Mouse (Mus musculus) hindbrain, embryonic 10.5 days (tissue): ENCODE measurements around the gene Wnt9b. TPM values are rescaled to one million over a fixed set of nuclear protein-coding genes. Genes with fewer than 3 reads are reported as not detected.
A peak's percentile ranks its signal among the peaks of the same experiment; 100 is the strongest.

Experiments
- DNase-seq: peaks from one replicate; pipeline ENCODE4 v3.0.0-alpha.2; 2017; ENCODE audit warnings: low spot score
- H3K27ac ChIP-seq: fragments of 300-500 bp; sonication (generic); 2 replicates; pipeline ENCODE4 v1.5.1; 2016; ENCODE audit warnings: mild to moderate bottlenecking, moderate library complexity
- H3K27me3 ChIP-seq: fragments of 300-500 bp; sonication (generic); 2 replicates; pipeline ENCODE4 v1.6.1; 2016; ENCODE audit warnings: mild to moderate bottlenecking; ENCODE audit not compliant: poor library complexity, insufficient read depth, severe bottlenecking
- H3K36me3 ChIP-seq: fragments of 300-500 bp; sonication (generic); 2 replicates; pipeline ENCODE4 v1.6.1; 2016; ENCODE audit warnings: mild to moderate bottlenecking, moderate library complexity
- H3K4me1 ChIP-seq: fragments of 300-500 bp; sonication (generic); replicated peaks from 2 replicates; pipeline ENCODE4 v1.6.1; 2016; ENCODE audit warnings: mild to moderate bottlenecking
- H3K4me3 ChIP-seq: fragments of 300-500 bp; sonication (generic); 2 replicates; pipeline ENCODE4 v1.5.1; 2016; ENCODE audit warnings: mild to moderate bottlenecking, moderate library complexity
- H3K9me3 ChIP-seq: fragments of 300-500 bp; sonication (generic); 2 replicates; pipeline ENCODE4 v1.6.1; 2016; ENCODE audit warnings: mild to moderate bottlenecking, moderate library complexity
- WGBS: fragments of 180-500 bp; shearing (Covaris S2); methylation state at CpG from one replicate; pipeline ENCODE4 v1.1.7; 2016; 5-methylcytosine and 5-hydroxymethylcytosine counted together
- polyA plus RNA-seq: library from polyadenylated mRNA; unstranded; fragments of >200 nt; fragmentation: Nextera tagmentation; extraction: Ambion mirVana; gene quantifications from 2 replicates; pipeline ENCODE4 v1.2.1, GENCODE M21; 2016

Gene Wnt9b
- polyA plus RNA-seq, 1 experiment from 2014 or later, result 1.0 TPM

DNA sequence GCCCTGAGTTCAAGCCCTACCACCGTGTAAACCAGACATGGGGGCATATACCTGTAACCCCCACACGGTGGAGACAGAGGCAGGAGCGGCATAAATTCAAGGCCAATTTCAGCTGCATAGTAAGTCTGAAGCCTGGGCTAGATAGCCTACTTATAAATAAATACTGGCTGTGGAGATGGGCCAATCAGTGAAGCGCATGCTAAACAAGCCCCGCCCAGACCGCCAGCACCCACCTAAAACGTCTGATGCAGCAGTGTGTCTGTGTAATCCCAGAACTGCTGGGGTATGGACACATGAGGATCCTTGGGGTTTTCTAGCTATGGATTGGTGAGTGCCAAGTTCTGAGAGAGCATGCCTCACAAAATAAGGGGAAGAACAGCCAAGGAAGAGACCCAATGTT is 10.5 kb upstream of the Wnt9b start:
- WGBS, result 60% methylated on average over 7 of the region's 7 CpGs
- H3K9me3 ChIP-seq, result no peaks in the 10 kb centered on the region
- peaks cover 36% of the 10 kb centered on the region for H3K27me3 ChIP-seq
- no peak overlapping the region for H3K27ac ChIP-seq
- no peak for DNase-seq
- no peak overlapping the region for H3K4me3 ChIP-seq
- peaks cover 16% of the 10 kb centered on the region for H3K4me1 ChIP-seq
- H3K36me3 ChIP-seq, result no peaks in the 10 kb centered on the region

DNA sequence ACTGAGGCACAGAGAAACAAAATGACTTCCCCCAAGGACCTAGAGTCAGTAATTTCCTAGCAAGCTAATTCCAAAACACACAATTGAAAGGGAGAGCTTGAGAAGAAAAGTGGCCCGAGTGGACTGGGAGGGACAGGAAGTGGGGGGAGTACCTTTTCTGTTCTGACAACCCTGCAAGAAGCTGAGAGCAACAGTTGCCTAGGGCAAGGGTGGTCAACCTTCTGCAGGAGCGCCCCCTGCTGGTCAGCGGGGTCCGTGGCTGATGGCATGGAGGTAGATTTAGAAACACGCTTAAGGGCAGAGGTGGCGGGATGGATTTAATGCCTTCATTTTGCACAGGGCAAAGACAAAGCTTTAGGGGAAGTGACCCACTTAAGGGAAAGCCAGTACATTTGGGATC is 9.1 kb upstream of the Wnt9b start:
- WGBS, result 11% methylated on average over 6 of the region's 6 CpGs
- no peaks in the 10 kb centered on the region for H3K9me3 ChIP-seq
- H3K27me3 ChIP-seq, result peaks cover 30% of the 10 kb centered on the region

GRCm38 (mm10) chr11:103758054-103758453 is 8.4 kb upstream of the Wnt9b start:
- H3K4me3 ChIP-seq, result no peak overlapping the region
- no peak for DNase-seq
- 0 out of 2 replicates have a peak, but pooled peaks cover 3% of the 10 kb centered on the region for H3K4me1 ChIP-seq
- 48% methylated on average over 11 of the region's 11 CpGs for WGBS
- no peaks in the 10 kb centered on the region for H3K9me3 ChIP-seq
- peaks cover 36% of the 10 kb centered on the region for H3K27me3 ChIP-seq
- no peaks in the 10 kb centered on the region for H3K36me3 ChIP-seq
- no peak overlapping the region for H3K27ac ChIP-seq

More for the DNA sequence above, 9.1 kb upstream of the Wnt9b start:
- H3K4me3 ChIP-seq, result no peak overlapping the region
- peak; percentile 75 for DNase-seq
- H3K27ac ChIP-seq, result no peak overlapping the region
- H3K36me3 ChIP-seq, result no peaks in the 10 kb centered on the region
- H3K4me1 ChIP-seq, result 0 out of 2 replicates have a peak, but pooled peaks cover 3% of the 10 kb centered on the region

GRCm38 (mm10) chr11:103750612-103751011 is 991 bp upstream of the Wnt9b start:
- no peak for DNase-seq
- H3K4me1 ChIP-seq, result peaks cover 15% of the 10 kb centered on the region
- no peak overlapping the region for H3K27ac ChIP-seq
- H3K27me3 ChIP-seq, result peaks cover 87% of the 10 kb centered on the region
- WGBS, result 65% methylated on average over 3 of the region's 3 CpGs
- no peaks in the 10 kb centered on the region for H3K9me3 ChIP-seq
- H3K4me3 ChIP-seq, result no peak overlapping the region
- H3K36me3 ChIP-seq, result no peaks in the 10 kb centered on the region

- no peaks in the 10 kb centered on the region for H3K36me3 ChIP-seq
- 76% methylated on average over 19 of the region's 19 CpGs for WGBS
- H3K4me1 ChIP-seq, result peaks cover 23% of the 10 kb centered on the region; the same call in 1 of the 2 replicates
- no peak for DNase-seq
- peaks cover 26% of the 10 kb centered on the region for H3K27me3 ChIP-seq
- no peaks in the 10 kb centered on the region for H3K9me3 ChIP-seq
- no peak overlapping the region for H3K27ac ChIP-seq
- no peak overlapping the region for H3K4me3 ChIP-seq
These were observed 14.4 kb downstream of the Wnt9b start for GRCm38 (mm10) chr11:103735046-103735781.

GRCm38 (mm10) chr11:103734411-103735045 is 15.1 kb downstream of the Wnt9b start:
- H3K27me3 ChIP-seq, result peaks cover 30% of the 10 kb centered on the region
- H3K9me3 ChIP-seq, result no peaks in the 10 kb centered on the region
- H3K27ac ChIP-seq, result no peak overlapping the region
- 75% methylated on average over 5 of the region's 5 CpGs for whole genome bisulfite sequencing
- peaks cover 23% of the 10 kb centered on the region; the same call in 1 of the 2 replicates for H3K4me1 ChIP-seq
- no peak for DNase-seq
- H3K36me3 ChIP-seq, result no peaks in the 10 kb centered on the region
- no peak overlapping the region for H3K4me3 ChIP-seq

GRCm38 (mm10) chr11:103733961-103734360 is 15.7 kb downstream of the Wnt9b start:
- no peaks in the 10 kb centered on the region for H3K9me3 ChIP-seq
- peaks cover 27% of the 10 kb centered on the region for H3K4me1 ChIP-seq
- 82% methylated on average over 2 of the region's 2 CpGs for WGBS
- no peaks in the 10 kb centered on the region for H3K36me3 ChIP-seq
- no peak overlapping the region for H3K4me3 ChIP-seq
- no peak for DNase-seq
- peaks cover 30% of the 10 kb centered on the region for H3K27me3 ChIP-seq
- H3K27ac ChIP-seq, result no peak overlapping the region

GRCm38 (mm10) chr11:103733069-103733468 is 16.6 kb downstream of the Wnt9b start:
- H3K9me3 ChIP-seq, result no peaks in the 10 kb centered on the region
- peaks cover 30% of the 10 kb centered on the region for H3K27me3 ChIP-seq
- H3K4me1 ChIP-seq, result peaks cover 30% of the 10 kb centered on the region
- H3K27ac ChIP-seq, result no peak overlapping the region
- no peak overlapping the region for H3K4me3 ChIP-seq
- no peaks in the 10 kb centered on the region for H3K36me3 ChIP-seq
- no peak for DNase-seq
- WGBS, result 61% methylated on average over 4 of the region's 4 CpGs

DNA sequence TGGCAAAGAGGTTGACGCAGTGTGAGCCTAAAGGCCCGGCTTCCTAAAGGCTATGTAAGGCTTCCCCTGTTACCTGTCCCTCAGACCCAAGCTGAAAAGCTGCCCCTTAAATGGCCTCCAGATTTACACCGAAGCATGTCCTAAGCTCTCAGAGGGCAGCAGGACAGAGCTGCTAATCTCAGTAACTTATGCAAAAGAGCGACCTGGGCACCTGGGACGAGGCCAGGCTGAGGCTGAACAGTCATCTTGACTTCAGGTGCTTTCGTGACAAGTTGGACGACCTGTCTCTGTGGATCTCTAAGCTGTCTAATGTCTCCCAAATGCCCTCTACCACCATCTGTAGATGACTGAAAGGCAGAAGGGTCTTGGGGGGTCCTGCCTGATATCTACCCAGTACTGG is 17.3 kb downstream of the Wnt9b start:
- H3K4me3 ChIP-seq, result no peak overlapping the region
- no peaks in the 10 kb centered on the region for H3K36me3 ChIP-seq
- H3K27ac ChIP-seq, result no peak overlapping the region
- 84% methylated on average over 7 of the region's 7 CpGs for WGBS
- peaks cover 30% of the 10 kb centered on the region for H3K27me3 ChIP-seq
- H3K4me1 ChIP-seq, result peaks cover 30% of the 10 kb centered on the region
- DNase-seq, result no peak
- H3K9me3 ChIP-seq, result no peaks in the 10 kb centered on the region

DNA sequence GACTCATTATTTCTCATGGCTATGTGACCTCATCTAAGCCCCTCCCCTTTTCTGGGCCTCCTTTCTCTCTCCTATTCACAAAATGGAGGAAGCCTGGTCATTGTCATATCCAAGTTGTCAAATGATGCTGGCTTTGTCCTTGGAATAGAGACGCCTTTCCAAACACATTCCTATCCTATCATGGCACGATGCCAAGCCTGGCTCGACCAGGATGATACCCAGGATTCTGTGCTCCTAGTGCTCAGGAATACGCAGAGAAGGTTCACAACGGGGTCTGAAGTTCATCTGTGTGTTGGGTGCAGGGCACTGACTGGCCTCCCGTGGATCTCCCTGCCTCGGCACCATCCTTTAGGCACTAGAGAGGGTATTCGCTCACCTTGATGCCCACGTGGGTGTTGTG is 18.0 kb downstream of the Wnt9b start:
- Histone ChIP-seq H3K9me3 (no peaks in the 10 kb centered on the region), H3K27me3 (peaks cover 30% of the 10 kb centered on the region), H3K4me3 (no peak overlapping the region), H3K36me3 (no peaks in the 10 kb centered on the region), H3K4me1 (peaks cover 30% of the 10 kb centered on the region), H3K27ac (no peak overlapping the region)
- WGBS, result 91% methylated on average over 9 of the region's 9 CpGs
- no peak for DNase-seq

DNA sequence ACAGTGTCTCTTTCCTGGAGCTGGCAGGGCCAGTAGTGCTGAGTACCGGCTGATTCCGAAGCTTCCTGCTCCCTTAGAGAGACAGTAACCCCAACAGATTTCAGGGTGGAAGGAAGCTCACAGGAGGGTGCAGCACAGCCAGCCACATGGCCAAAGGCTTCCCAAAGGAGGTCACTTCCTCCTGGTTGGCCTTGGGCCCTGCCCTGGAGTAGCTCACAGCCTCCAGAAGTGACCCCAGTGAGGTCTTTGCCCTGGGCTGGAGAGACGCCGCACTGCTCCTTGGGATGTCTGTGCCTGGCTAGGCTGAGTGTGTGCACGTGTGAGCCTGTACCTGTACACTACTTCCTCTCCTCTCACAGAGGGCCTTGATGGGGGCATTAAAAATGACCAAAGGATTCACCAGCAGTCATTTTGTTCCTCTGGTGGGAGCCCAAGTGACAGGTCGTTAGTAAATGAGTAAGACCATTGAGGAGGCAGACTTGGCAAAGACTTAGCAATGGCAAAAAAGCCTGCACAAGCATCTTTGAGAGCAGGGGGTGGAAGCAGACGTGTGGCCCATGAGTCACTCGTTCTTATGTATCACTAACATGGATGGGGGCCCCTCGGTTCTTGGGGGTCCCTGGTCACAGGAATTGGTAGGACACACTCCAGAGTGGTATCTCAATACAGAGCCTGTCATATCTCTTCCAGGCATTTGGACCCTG is 20.2 kb downstream of the Wnt9b start:
- peaks cover 30% of the 10 kb centered on the region for H3K27me3 ChIP-seq
- 68% methylated on average over 9 of the region's 9 CpGs for WGBS
- peaks cover 20% of the 10 kb centered on the region for H3K4me1 ChIP-seq
- no peaks in the 10 kb centered on the region for H3K36me3 ChIP-seq
- no peak for DNase-seq
- H3K9me3 ChIP-seq, result no peaks in the 10 kb centered on the region
- no peak overlapping the region for H3K27ac ChIP-seq
- H3K4me3 ChIP-seq, result no peak overlapping the region

GRCm38 (mm10) chr11:103724331-103724771 is 25.3 kb downstream of the Wnt9b start:
- Histone ChIP-seq H3K9me3 (no peaks in the 10 kb centered on the region), H3K4me1 (peaks cover 21% of the 10 kb centered on the region), H3K4me3 (no peak overlapping the region), H3K27ac (no peak overlapping the region), H3K36me3 (no peaks in the 10 kb centered on the region), H3K27me3 (peaks cover 5% of the 10 kb centered on the region; the same call in 1 of the 2 replicates)
- no peak for DNase-seq
- 76% methylated on average over 11 of the region's 11 CpGs for WGBS

GRCm38 (mm10) chr11:103722040-103722481 is 27.6 kb downstream of the Wnt9b start:
- Histone ChIP-seq H3K36me3 (no peaks in the 10 kb centered on the region), H3K4me3 (peak overlapping the region; percentile 24; the same call in 1 of the 2 replicates), H3K27ac (peak overlapping the region; percentile 41; the same call in 1 of the 2 replicates), H3K4me1 (peaks cover 34% of the 10 kb centered on the region), H3K9me3 (no peaks in the 10 kb centered on the region), H3K27me3 (peaks cover 11% of the 10 kb centered on the region)
- WGBS, result 34% methylated on average over 9 of the region's 9 CpGs
- peak; percentile 14 for DNase-seq
